Mouse (Mus musculus) stomach, postnatal 0 days (tissue): ENCODE data around the gene Prune2.

Source experiments
- CTCF ChIP-seq: IDR thresholded peaks from 2 replicates; pipeline ENCODE4 v1.5.1; 2016; ENCODE audit warnings: antibody characterized with exemption, low read depth, mild to moderate bottlenecking, moderate library complexity
- EP300 ChIP-seq: optimal IDR thresholded peaks from 2 replicates; pipeline ENCODE3; 2016; ENCODE audit warnings: antibody characterized with exemption

GRCm38 (mm10) chr19:17064421-17064820 is 108.5 kb downstream of the Prune2 start:
- no peak for TF ChIP-seq CTCF
- no peak for TF ChIP-seq EP300
